Mouse (Mus musculus): ENCODE measurements around the gene Diaph3. TPM values are rescaled to one million over a fixed set of nuclear protein-coding genes. Genes with fewer than 3 reads are reported as not detected.
"Not testable (repeated sequence)": the region's sequence is repeated elsewhere in the genome, so short reads cannot be mapped to it uniquely, and the experiment has no call there.

The Diaph3 gene
- polyA plus RNA-seq, 1 experiment from 2014 or later = 9.6 TPM

DNA sequence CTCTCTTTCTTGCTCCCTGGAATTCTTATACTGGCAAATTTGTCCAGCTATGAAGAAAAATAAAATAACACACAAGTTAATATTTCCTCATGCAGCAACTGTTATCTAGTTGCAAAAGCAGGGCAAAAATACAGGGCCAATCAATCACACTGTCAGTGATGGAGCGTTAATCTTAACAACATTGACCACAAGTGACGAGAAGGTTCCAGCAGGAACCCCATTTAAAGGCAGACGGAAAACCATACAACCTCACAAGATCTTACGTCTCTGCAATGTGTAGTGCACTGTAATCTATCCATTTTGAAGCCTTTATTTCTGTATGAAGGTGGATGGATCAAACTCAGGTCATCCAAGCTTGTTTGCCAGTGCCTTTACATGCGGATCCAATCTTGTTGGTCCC is 49.9 kb downstream of the Diaph3 start:
- Histone ChIP-seq H3K4me2 (ENCODE audit: low read depth, low read length) (no peak overlapping the region), H3K27ac (ENCODE audit: low read length) (no peak overlapping the region), H3K9ac (ENCODE audit: low read length) (no peak overlapping the region), H3K36me3 (ENCODE audit: control insufficient read depth, insufficient read depth) (0 out of 2 replicates have a peak, but pooled peaks cover 5% of the 10 kb centered on the region), H3K9me3 (replicated peaks; ENCODE audit: control insufficient read depth, low read length) (no peaks in the 10 kb centered on the region), H3K27me3 (ENCODE audit: control insufficient read depth, insufficient read depth, low read length) (no peaks in the 10 kb centered on the region), H3K4me3 (ENCODE audit: low read length) (no peak overlapping the region), H3K4me1 (ENCODE audit: control insufficient read depth, insufficient read depth, low read length) (0 out of 2 replicates have a peak, but pooled peaks cover 2% of the 10 kb centered on the region)
- WGBS = 87% methylated on average over 5 of the region's 5 CpGs
- no peak for ATAC-seq (replicated peaks; ENCODE audit: extremely low read depth, insufficient read depth, low FRiP score)

DNA sequence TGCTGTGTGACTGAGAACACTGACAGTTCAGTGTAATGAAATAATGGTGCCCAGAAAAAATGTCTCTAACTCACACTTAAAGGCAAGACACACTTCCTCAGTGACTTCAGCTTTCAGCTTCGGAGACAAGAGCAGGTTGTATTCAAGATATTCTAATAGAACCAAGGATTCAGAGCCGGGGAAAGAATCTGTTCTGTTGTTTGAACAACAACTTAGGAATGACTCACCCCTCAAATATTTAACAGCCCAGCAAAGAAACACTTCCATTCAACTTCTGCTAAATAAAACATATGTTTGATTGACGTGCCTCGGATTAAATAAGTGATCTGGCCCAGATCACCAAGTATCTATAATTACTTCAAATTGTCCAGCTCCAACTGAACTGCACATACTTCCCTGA is 52.1 kb downstream of the Diaph3 start:
- Histone ChIP-seq H3K4me2 (ENCODE audit: low read depth, low read length) (no peak overlapping the region), H3K9ac (ENCODE audit: low read length) (no peak overlapping the region), H3K4me3 (ENCODE audit: low read length) (no peak overlapping the region), H3K27ac (ENCODE audit: low read length) (no peak overlapping the region), H3K4me1 (ENCODE audit: control insufficient read depth, insufficient read depth, low read length) (0 out of 2 replicates have a peak, but pooled peaks cover 2% of the 10 kb centered on the region), H3K27me3 (ENCODE audit: control insufficient read depth, insufficient read depth, low read length) (no peaks in the 10 kb centered on the region), H3K9me3 (replicated peaks; ENCODE audit: control insufficient read depth, low read length) (no peaks in the 10 kb centered on the region), H3K36me3 (ENCODE audit: control insufficient read depth, insufficient read depth) (0 out of 2 replicates have a peak, but pooled peaks cover 5% of the 10 kb centered on the region)
- 55% methylated on average over 4 of the region's 4 CpGs for WGBS
- no peak for ATAC-seq (replicated peaks; ENCODE audit: extremely low read depth, insufficient read depth, low FRiP score)

GRCm38 (mm10) chr14:87088456-87088855 is 52.6 kb downstream of the Diaph3 start:
- H3K4me1 ChIP-seq (ENCODE audit: control insufficient read depth, insufficient read depth, low read length) = 0 out of 2 replicates have a peak, but pooled peaks cover 2% of the 10 kb centered on the region
- H3K9ac ChIP-seq (ENCODE audit: low read length) = no peak overlapping the region
- H3K4me2 ChIP-seq (ENCODE audit: low read depth, low read length) = no peak overlapping the region
- WGBS = 75% methylated on average over 5 of the region's 5 CpGs
- H3K27me3 ChIP-seq (ENCODE audit: control insufficient read depth, insufficient read depth, low read length) = no peaks in the 10 kb centered on the region
- 0 out of 2 replicates have a peak, but pooled peaks cover 5% of the 10 kb centered on the region for H3K36me3 ChIP-seq (ENCODE audit: control insufficient read depth, insufficient read depth)
- H3K4me3 ChIP-seq (ENCODE audit: low read length) = no peak overlapping the region
- no peak overlapping the region for H3K27ac ChIP-seq (ENCODE audit: low read length)
- no peaks in the 10 kb centered on the region for H3K9me3 ChIP-seq (replicated peaks; ENCODE audit: control insufficient read depth, low read length)
- ATAC-seq (replicated peaks; ENCODE audit: extremely low read depth, insufficient read depth, low FRiP score) = no peak

DNA sequence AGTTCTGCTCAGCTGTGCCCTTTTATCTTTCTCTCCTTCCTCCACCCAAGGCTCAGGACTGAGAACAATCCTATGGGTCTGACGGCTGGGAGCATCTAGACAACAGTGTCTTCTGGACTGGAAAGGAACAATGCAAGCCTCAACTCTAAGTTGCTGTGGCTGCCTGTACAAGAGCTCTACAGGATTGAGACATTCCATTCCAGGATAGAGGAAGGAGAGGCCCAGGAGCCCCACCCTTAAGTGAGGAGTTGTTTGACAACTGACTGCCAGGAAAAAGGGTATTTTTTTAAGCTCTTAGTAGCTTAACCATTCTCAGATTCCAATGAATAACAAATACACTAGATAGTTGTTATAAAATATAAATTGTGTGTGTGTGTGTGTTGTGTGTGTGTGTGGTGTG is 53.0 kb downstream of the Diaph3 start:
- ATAC-seq (replicated peaks; ENCODE audit: extremely low read depth, insufficient read depth, low FRiP score) = no peak
- Histone ChIP-seq H3K36me3 (ENCODE audit: control insufficient read depth, insufficient read depth) (0 out of 2 replicates have a peak, but pooled peaks cover 5% of the 10 kb centered on the region), H3K4me1 (ENCODE audit: control insufficient read depth, insufficient read depth, low read length) (0 out of 2 replicates have a peak, but pooled peaks cover 2% of the 10 kb centered on the region), H3K4me3 (ENCODE audit: low read length) (no peak overlapping the region), H3K27ac (ENCODE audit: low read length) (no peak overlapping the region), H3K9me3 (replicated peaks; ENCODE audit: control insufficient read depth, low read length) (no peaks in the 10 kb centered on the region), H3K4me2 (ENCODE audit: low read depth, low read length) (no peak overlapping the region), H3K27me3 (ENCODE audit: control insufficient read depth, insufficient read depth, low read length) (no peaks in the 10 kb centered on the region), H3K9ac (ENCODE audit: low read length) (no peak overlapping the region)
- 71% methylated on average over 1 of the region's 1 CpGs for WGBS

GRCm38 (mm10) chr14:87084906-87085305 is 56.1 kb downstream of the Diaph3 start:
- not testable (repeated sequence) for H3K4me3 ChIP-seq (ENCODE audit: low read length); H3K4me2 ChIP-seq (ENCODE audit: low read depth, low read length); H3K4me1 ChIP-seq (ENCODE audit: control insufficient read depth, insufficient read depth, low read length); H3K27ac ChIP-seq (ENCODE audit: low read length); H3K9me3 ChIP-seq (replicated peaks; ENCODE audit: control insufficient read depth, low read length); ATAC-seq (replicated peaks; ENCODE audit: extremely low read depth, insufficient read depth, low FRiP score); H3K9ac ChIP-seq (ENCODE audit: low read length); H3K36me3 ChIP-seq (ENCODE audit: control insufficient read depth, insufficient read depth); H3K27me3 ChIP-seq (ENCODE audit: control insufficient read depth, insufficient read depth, low read length)
- WGBS = 54% methylated on average over 8 of the region's 8 CpGs

GRCm38 (mm10) chr14:87083911-87084310 is 57.1 kb downstream of the Diaph3 start:
- WGBS = 75% methylated on average over 6 of the region's 6 CpGs

GRCm38 (mm10) chr14:87079725-87080124 is 61.3 kb downstream of the Diaph3 start:
- Histone ChIP-seq H3K27ac (ENCODE audit: low read length) (no peak overlapping the region), H3K27me3 (ENCODE audit: control insufficient read depth, insufficient read depth, low read length) (no peaks in the 10 kb centered on the region), H3K4me1 (ENCODE audit: control insufficient read depth, insufficient read depth, low read length) (no peaks in the 10 kb centered on the region), H3K9ac (ENCODE audit: low read length) (no peak overlapping the region), H3K4me2 (ENCODE audit: low read depth, low read length) (no peak overlapping the region), H3K36me3 (ENCODE audit: control insufficient read depth, insufficient read depth) (no peaks in the 10 kb centered on the region), H3K9me3 (replicated peaks; ENCODE audit: control insufficient read depth, low read length) (no peaks in the 10 kb centered on the region), H3K4me3 (ENCODE audit: low read length) (no peak overlapping the region)
- 85% methylated on average over 2 of the region's 2 CpGs for WGBS
- ATAC-seq (replicated peaks; ENCODE audit: extremely low read depth, insufficient read depth, low FRiP score) = no peak

More at GRCm38 (mm10) chr14:87083911-87084310, 57.1 kb downstream of the Diaph3 start:
- Histone ChIP-seq H3K4me1 (ENCODE audit: control insufficient read depth, insufficient read depth, low read length) (0 out of 2 replicates have a peak, but pooled peaks cover 2% of the 10 kb centered on the region), H3K27ac (ENCODE audit: low read length) (no peak overlapping the region), H3K9me3 (replicated peaks; ENCODE audit: control insufficient read depth, low read length) (no peaks in the 10 kb centered on the region), H3K36me3 (ENCODE audit: control insufficient read depth, insufficient read depth) (0 out of 2 replicates have a peak, but pooled peaks cover 3% of the 10 kb centered on the region), H3K27me3 (ENCODE audit: control insufficient read depth, insufficient read depth, low read length) (no peaks in the 10 kb centered on the region), H3K4me3 (ENCODE audit: low read length) (no peak overlapping the region), H3K4me2 (ENCODE audit: low read depth, low read length) (no peak overlapping the region), H3K9ac (ENCODE audit: low read length) (no peak overlapping the region)
- no peak for ATAC-seq (replicated peaks; ENCODE audit: extremely low read depth, insufficient read depth, low FRiP score)

GRCm38 (mm10) chr14:87075021-87075531 is 66.0 kb downstream of the Diaph3 start:
- H3K4me3 ChIP-seq (ENCODE audit: low read length) = no peak overlapping the region
- no peaks in the 10 kb centered on the region for H3K27me3 ChIP-seq (ENCODE audit: control insufficient read depth, insufficient read depth, low read length)
- H3K9me3 ChIP-seq (replicated peaks; ENCODE audit: control insufficient read depth, low read length) = no peaks in the 10 kb centered on the region
- 88% methylated on average over 2 of the region's 2 CpGs for WGBS
- H3K4me2 ChIP-seq (ENCODE audit: low read depth, low read length) = no peak overlapping the region
- H3K4me1 ChIP-seq (ENCODE audit: control insufficient read depth, insufficient read depth, low read length) = no peaks in the 10 kb centered on the region
- ATAC-seq (replicated peaks; ENCODE audit: extremely low read depth, insufficient read depth, low FRiP score) = no peak
- no peak overlapping the region for H3K9ac ChIP-seq (ENCODE audit: low read length)
- no peaks in the 10 kb centered on the region; the same call in 1 of the 2 replicates for H3K36me3 ChIP-seq (ENCODE audit: control insufficient read depth, insufficient read depth)
- no peak overlapping the region for H3K27ac ChIP-seq (ENCODE audit: low read length)

GRCm38 (mm10) chr14:87064281-87064680 is 76.8 kb downstream of the Diaph3 start:
- peaks cover 8% of the 10 kb centered on the region; the same call in 1 of the 2 replicates for H3K36me3 ChIP-seq (ENCODE audit: control insufficient read depth, insufficient read depth)
- H3K4me1 ChIP-seq (ENCODE audit: control insufficient read depth, insufficient read depth, low read length) = no peaks in the 10 kb centered on the region
- no peak overlapping the region for H3K9ac ChIP-seq (ENCODE audit: low read length)
- H3K4me2 ChIP-seq (ENCODE audit: low read depth, low read length) = no peak overlapping the region
- H3K9me3 ChIP-seq (replicated peaks; ENCODE audit: control insufficient read depth, low read length) = peaks cover 6% of the 10 kb centered on the region
- H3K27me3 ChIP-seq (ENCODE audit: control insufficient read depth, insufficient read depth, low read length) = no peaks in the 10 kb centered on the region
- no peak overlapping the region for H3K4me3 ChIP-seq (ENCODE audit: low read length)
- WGBS = 90% methylated on average over 4 of the region's 4 CpGs
- ATAC-seq (replicated peaks; ENCODE audit: extremely low read depth, insufficient read depth, low FRiP score) = no peak
- no peak overlapping the region for H3K27ac ChIP-seq (ENCODE audit: low read length)

Data from heart, embryonic 16.5 days (tissue).